Mouse (Mus musculus) spleen, adult 2 months (tissue): ENCODE data around the gene Pak4. TPM values are rescaled to one million over a fixed set of nuclear protein-coding genes. Genes with fewer than 3 reads are reported as not detected.

Source experiments
- DNase-seq, 2 experiments: peaks; one replicate each; pipeline versions ENCODE4 v3.0.0 to v3.0.0-alpha.2; 2012 to 2021; ENCODE audit warnings: low spot score in 2 of 2, low read depth in 1 of 2
- H3K27ac ChIP-seq: fragments of 200-500 bp; 2 replicates; pipeline ENCODE4 v1.5.1; 2012; ENCODE audit warnings: low read length, inconsistent platforms; ENCODE audit not compliant: insufficient read depth
- H3K27me3 ChIP-seq: fragments of 200-500 bp; 2 replicates; pipeline ENCODE4 v1.6.1; 2012; ENCODE audit warnings: mild to moderate bottlenecking, moderate library complexity, low read length, inconsistent platforms; ENCODE audit not compliant: control insufficient read depth, insufficient read depth
- H3K36me3 ChIP-seq: fragments of 200-500 bp; 2 replicates; pipeline ENCODE4 v1.6.1; 2012; ENCODE audit warnings: mild to moderate bottlenecking, low read length, inconsistent platforms; ENCODE audit not compliant: control insufficient read depth, insufficient read depth
- H3K4me1 ChIP-seq: fragments of 200-500 bp; 2 replicates; pipeline ENCODE4 v1.6.1; 2011; ENCODE audit warnings: inconsistent platforms; ENCODE audit not compliant: control insufficient read depth, insufficient read depth, insufficient read length
- H3K4me3 ChIP-seq: fragments of 200-500 bp; 2 replicates; pipeline ENCODE4 v1.5.1; 2011; ENCODE audit warnings: mild to moderate bottlenecking, inconsistent platforms; ENCODE audit not compliant: insufficient read depth, insufficient read length; ENCODE audit errors: extremely low read depth
- CTCF ChIP-seq: fragments of 200-500 bp; IDR thresholded peaks from 2 replicates; pipeline ENCODE4 v1.5.1; 2011; ENCODE audit warnings: mild to moderate bottlenecking, inconsistent platforms; ENCODE audit not compliant: insufficient read depth, insufficient read length, insufficient replicate concordance; ENCODE audit errors: extremely low read depth
- POLR2A ChIP-seq: fragments of 200-500 bp; IDR thresholded peaks from 2 replicates; pipeline ENCODE4 v1.6.1; 2011; ENCODE audit warnings: low read depth, low read length, inconsistent platforms
- WGBS: fragments of 180-500 bp; shearing (Covaris S2); methylation state at CpG from one replicate; pipeline ENCODE4 v1.1.7; 2018; 5-methylcytosine and 5-hydroxymethylcytosine counted together
- polyA plus RNA-seq: library from polyadenylated mRNA; depleted of rRNA; stranded (reverse); fragments of >200 nt; gene quantifications from 2 replicates; pipeline ENCODE4 v1.2.3, GENCODE M21; 2012

The Pak4 gene
- polyA plus RNA-seq, 1 experiment = 13.2 TPM

- H3K36me3 ChIP-seq = peaks cover 11% of the 10 kb centered on the region
- H3K27ac ChIP-seq = no peak overlapping the region
- WGBS = 68% methylated on average over 5 of the region's 5 CpGs
- no peak for DNase-seq
- H3K27me3 ChIP-seq = no peaks in the 10 kb centered on the region
- no peaks in the 10 kb centered on the region for H3K4me1 ChIP-seq
- no peak overlapping the region for H3K4me3 ChIP-seq
- TF ChIP-seq POLR2A = no peak
- TF ChIP-seq CTCF = no peak
Measured at GRCm38 (mm10) chr7:28555939-28556535, 41.9 kb downstream of the Pak4 start.

- no peaks in the 10 kb centered on the region for H3K4me1 ChIP-seq
- no peak overlapping the region for H3K27ac ChIP-seq
- 90% methylated on average over 6 of the region's 6 CpGs for WGBS
- no peak overlapping the region for H3K4me3 ChIP-seq
- H3K36me3 ChIP-seq = no peaks in the 10 kb centered on the region
- TF ChIP-seq POLR2A (no peak), CTCF (no peak)
- no peak for DNase-seq
- no peaks in the 10 kb centered on the region for H3K27me3 ChIP-seq
Measured at GRCm38 (mm10) chr7:28553076-28553475, 44.9 kb downstream of the Pak4 start.

DNA sequence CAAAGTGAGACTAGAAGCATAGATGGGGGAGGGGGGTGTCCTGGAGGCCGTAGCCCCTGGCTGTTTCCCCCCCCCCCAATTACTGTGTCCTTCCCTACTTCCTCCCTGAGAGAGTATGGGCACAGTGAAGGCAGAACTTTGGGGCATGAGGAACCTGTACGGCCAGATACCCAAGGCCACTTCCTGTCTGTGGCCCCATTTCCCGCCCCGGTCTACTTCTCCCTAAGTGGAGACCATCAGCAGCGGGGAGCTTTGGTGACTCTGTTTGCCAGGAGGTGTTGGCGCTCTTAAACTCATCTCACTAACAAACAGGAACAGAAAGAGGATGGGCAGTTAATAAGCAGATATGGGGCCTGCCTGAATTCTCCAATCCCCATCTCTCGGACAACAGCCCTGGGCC, 50.4 kb downstream of the Pak4 start:
- DNase-seq = no peak
- Histone ChIP-seq H3K4me1 (peaks cover 3% of the 10 kb centered on the region; the same call in 1 of the 2 replicates), H3K27me3 (peaks cover 13% of the 10 kb centered on the region), H3K27ac (no peak overlapping the region), H3K4me3 (no peak overlapping the region), H3K36me3 (no peaks in the 10 kb centered on the region)
- WGBS = 18% methylated on average over 7 of the region's 7 CpGs
- no peak for TF ChIP-seq POLR2A
- no peak for TF ChIP-seq CTCF

DNA sequence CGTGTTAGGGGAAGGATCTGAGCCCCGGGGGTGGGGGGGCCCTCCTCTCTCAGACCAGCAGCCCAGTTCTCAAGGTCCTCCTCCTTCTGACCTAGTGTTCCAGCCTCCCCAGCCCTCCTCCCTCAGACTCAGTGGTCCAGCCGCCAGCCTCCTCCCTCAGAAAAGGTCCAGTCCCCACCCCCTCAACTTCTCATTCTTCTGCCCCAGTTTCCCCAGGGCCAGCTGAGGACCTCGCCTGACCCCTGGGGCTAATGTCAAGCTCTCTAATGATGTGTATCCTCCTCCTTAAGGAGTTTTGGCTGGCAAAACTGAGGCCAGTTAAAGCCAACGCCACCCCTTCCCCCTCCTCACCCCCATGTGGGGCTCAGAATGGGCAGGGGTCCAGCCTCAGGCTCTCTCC, 50.8 kb downstream of the Pak4 start, which contains the start of gene Nccrp1:
Gene Nccrp1 (minus strand): TSS at position 101 of the 400 bp plus-strand sequence.
- peak within 1 kb of the TSS; percentile 7; the same call in 1 of the 2 replicates for H3K4me3 ChIP-seq
- no peaks in the 10 kb centered on the region for H3K36me3 ChIP-seq
- H3K27me3 ChIP-seq = peaks cover 13% of the 10 kb centered on the region
- peaks cover 3% of the 10 kb centered on the region; the same call in 1 of the 2 replicates for H3K4me1 ChIP-seq
- TF ChIP-seq POLR2A = no peak
- TF ChIP-seq CTCF = no peak
- no peak for DNase-seq
- no peak within 1 kb of the TSS for H3K27ac ChIP-seq
- WGBS = 14% methylated on average over 5 of the region's 5 CpGs

- WGBS = 2% methylated on average over 22 of the region's 22 CpGs
- H3K27me3 ChIP-seq = peaks cover 13% of the 10 kb centered on the region
- H3K4me1 ChIP-seq = peaks cover 3% of the 10 kb centered on the region; the same call in 1 of the 2 replicates
- no peak for DNase-seq
- peak overlapping the region; percentile 7; the same call in 1 of the 2 replicates for H3K4me3 ChIP-seq
- H3K27ac ChIP-seq = no peak overlapping the region
- no peak for TF ChIP-seq POLR2A
- TF ChIP-seq CTCF = no peak
- no peaks in the 10 kb centered on the region for H3K36me3 ChIP-seq
Measured at GRCm38 (mm10) chr7:28546649-28547048, 51.3 kb downstream of the Pak4 start.

GRCm38 (mm10) chr7:28545891-28546210, 52.1 kb downstream of the Pak4 start:
- WGBS = 64% methylated on average over 7 of the region's 7 CpGs
- TF ChIP-seq CTCF = no peak
- no peak for TF ChIP-seq POLR2A
- no peaks in the 10 kb centered on the region for H3K36me3 ChIP-seq
- peaks cover 3% of the 10 kb centered on the region; the same call in 1 of the 2 replicates for H3K4me1 ChIP-seq
- H3K27me3 ChIP-seq = peaks cover 13% of the 10 kb centered on the region
- H3K4me3 ChIP-seq = no peak overlapping the region
- DNase-seq = no peak
- H3K27ac ChIP-seq = no peak overlapping the region
